29 mouse cellular contexts compared by ENCODE assay signal in genomic region chr1:82870202-82870601, GRCm38 (mm10). TPM values are rescaled to one million over a fixed set of nuclear protein-coding genes. Genes with fewer than 3 reads are reported as not detected.
DNase-seq lines count a peak whose midpoint lies in the region; ATAC-seq lines count a peak whose summit lies in the region.
"Had no signal": no experiment of that assay in that cellular context is flagged by ENCODE, and none has a peak within 500 bp of the region (broad histone marks: within the 10 kb centered on the region; RNA-seq: fewer than 3 reads in every experiment).

No protein-coding gene starts in this region.

- peak; percentile 48 for ATAC-seq in activated CD4-positive, CD25-positive, alpha-beta regulatory T cell, adult 4 months
- ATAC-seq: forebrain, embryonic 13.5 days; forebrain, postnatal 0 days; intestine, embryonic 15.5 days had no signal

- DNase-seq in CD4-positive helper T cell, adult 2 months (ENCODE audit: low read depth, low spot score), result peak; percentile 40
- DNase-seq in CD4-positive, CD25-positive, alpha-beta regulatory T cell, adult 2 months (ENCODE audit: low read depth, low spot score), result peak; percentile 24
- peak; percentile 37 for DNase-seq in naive thymus-derived CD4-positive, alpha-beta T cell, adult 2 months (ENCODE audit: low read depth)
- no peak for DNase-seq in kidney, postnatal 25 days
- no peak for DNase-seq in c-Kit-positive CD71-positive TER-119-positive erythroid progenitor cells, embryonic 14.5 days (ENCODE audit: low spot score)
- DNase-seq: adrenal gland, adult 8-10 months; adrenal gland, postnatal 36 days; cerebellum, adult 11-12 months; cerebellum, adult 8-10 months; cerebellum, postnatal 10 days; cerebellum, postnatal 36 days; forebrain, postnatal 0 days; gastrocnemius, adult 2 months; gastrocnemius, postnatal 14 days; heart, adult 11 months; kidney, adult 11 months; kidney, adult 8-10 months had no signal

RNA-seq across cellular contexts. Expression of gene Agfg1, which starts 30.9 kb away (rescaled TPM):
- polyA plus RNA-seq in activated CD4-positive, CD25-positive, alpha-beta regulatory T cell, adult 4 months (2017; shearing (Covaris generic)), result 10 to 100 TPM; 37.1 to 42.3 TPM

RNA-seq across cellular contexts. Expression of gene A030005L19Rik, which starts 42.9 kb away (rescaled TPM):
- 1 to 10 TPM; 1.6 to 2.5 TPM for polyA plus RNA-seq in activated CD4-positive, CD25-positive, alpha-beta regulatory T cell, adult 4 months (2017; shearing (Covaris generic))
- polyA plus RNA-seq: embryonic facial prominence, embryonic 11.5 days; forebrain, embryonic 10.5 days; forebrain, embryonic 13.5 days; forebrain, postnatal 0 days; heart, embryonic 14.5 days; heart, postnatal 0 days had no signal

RNA-seq across cellular contexts. Expression of gene A030014E15Rik, which starts 54.5 kb away (rescaled TPM):
- not detected for polyA plus RNA-seq in activated CD4-positive, CD25-positive, alpha-beta regulatory T cell, adult 4 months (2017; shearing (Covaris generic))
- polyA plus RNA-seq: C2C12; cortical plate, adult 2 months; embryonic facial prominence, embryonic 11.5 days; forebrain, embryonic 10.5 days; forebrain, embryonic 13.5 days; forebrain, postnatal 0 days; heart, embryonic 11.5 days; heart, embryonic 14.5 days; heart, postnatal 0 days; hindbrain, embryonic 12.5 days; hindbrain, embryonic 15.5 days; intestine, embryonic 15.5 days had no signal

Comparison
In these comparisons a context has a peak if more than half of its experiments do, and no peak if none do; other contexts are left out.
1. DNase-seq: peak in CD4-positive helper T cell, adult 2 months (single experiment), CD4-positive, CD25-positive, alpha-beta regulatory T cell, adult 2 months (single experiment) and naive thymus-derived CD4-positive, alpha-beta T cell, adult 2 months (single experiment); none in kidney, postnatal 25 days (0 of 2) and c-Kit-positive CD71-positive TER-119-positive erythroid progenitor cells, embryonic 14.5 days (single experiment).